Mouse (Mus musculus) lung, postnatal 4 days (tissue): Measurements from ENCODE around the gene Nme1.
"Not testable (repeated sequence)": the region's sequence is repeated elsewhere in the genome, so short reads cannot be mapped to it uniquely, and the experiment has no call there.

Experiments used
- DNase-seq, 2 experiments: peaks; one replicate each; pipeline ENCODE4 v3.0.0; 2021

The Nme1 gene

DNA sequence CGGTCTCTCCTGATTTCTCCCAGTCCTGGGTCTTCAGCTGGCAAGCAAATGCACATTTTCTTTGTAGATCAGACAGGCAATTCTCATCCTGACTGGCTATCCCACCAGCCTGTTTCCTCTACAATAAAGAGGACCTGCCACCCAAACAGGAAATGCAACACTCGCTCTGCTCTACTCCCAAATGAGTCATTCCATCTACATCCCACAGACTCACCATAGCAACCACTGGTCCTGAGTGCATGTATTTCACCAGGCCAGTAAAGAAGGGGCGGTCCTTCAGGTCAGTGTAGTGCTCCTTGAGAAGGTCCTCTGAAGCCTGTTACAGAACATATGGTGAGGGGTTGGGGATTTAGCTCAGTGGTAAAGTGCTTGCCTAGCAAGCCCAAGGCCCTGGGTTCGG lies 5.3 kb downstream of the Nme1 start:
- DNase-seq: peak in 1 of 2 experiments; percentile 52

DNA sequence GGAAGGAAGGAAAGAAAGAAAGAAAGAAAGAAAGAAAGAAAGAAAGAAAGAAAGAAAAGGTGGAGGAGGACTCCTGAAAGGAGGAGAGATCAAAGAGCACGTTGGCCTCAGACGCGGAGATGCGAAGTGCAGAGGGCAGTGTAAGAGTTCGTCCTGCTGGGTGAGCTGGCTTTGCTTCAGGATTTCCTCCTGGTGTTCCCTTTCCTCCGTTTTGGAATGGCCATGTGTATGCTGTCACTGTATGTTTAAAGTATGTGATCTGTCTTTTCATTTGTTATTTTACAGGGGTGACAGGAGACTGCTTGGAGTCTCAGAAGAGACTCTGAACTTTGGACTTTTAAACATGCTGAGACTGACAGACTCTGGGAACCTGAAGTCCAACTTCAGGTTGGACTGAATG lies 6.8 kb downstream of the Nme1 start:
- no peak for DNase-seq

DNA sequence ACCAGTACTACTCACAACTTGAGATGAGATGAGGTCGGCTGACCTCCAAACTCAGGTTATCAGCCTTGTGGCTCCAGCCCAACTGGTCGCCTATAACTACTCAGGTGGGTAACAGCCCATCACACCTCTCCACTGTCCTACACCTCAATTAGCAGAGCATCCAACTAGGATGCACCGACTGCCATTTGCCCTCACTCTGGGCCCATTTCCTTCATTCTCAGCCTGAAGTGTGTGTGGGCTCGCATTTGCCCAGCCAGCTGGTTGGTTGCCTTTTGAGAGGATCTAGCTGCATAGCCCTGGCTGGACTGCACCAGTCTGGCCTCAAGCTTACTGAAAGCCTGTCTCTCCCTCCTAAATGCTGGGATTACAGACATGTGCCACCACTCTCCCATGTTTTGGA lies 10.6 kb downstream of the Nme1 start:
- DNase-seq: no peak

DNA sequence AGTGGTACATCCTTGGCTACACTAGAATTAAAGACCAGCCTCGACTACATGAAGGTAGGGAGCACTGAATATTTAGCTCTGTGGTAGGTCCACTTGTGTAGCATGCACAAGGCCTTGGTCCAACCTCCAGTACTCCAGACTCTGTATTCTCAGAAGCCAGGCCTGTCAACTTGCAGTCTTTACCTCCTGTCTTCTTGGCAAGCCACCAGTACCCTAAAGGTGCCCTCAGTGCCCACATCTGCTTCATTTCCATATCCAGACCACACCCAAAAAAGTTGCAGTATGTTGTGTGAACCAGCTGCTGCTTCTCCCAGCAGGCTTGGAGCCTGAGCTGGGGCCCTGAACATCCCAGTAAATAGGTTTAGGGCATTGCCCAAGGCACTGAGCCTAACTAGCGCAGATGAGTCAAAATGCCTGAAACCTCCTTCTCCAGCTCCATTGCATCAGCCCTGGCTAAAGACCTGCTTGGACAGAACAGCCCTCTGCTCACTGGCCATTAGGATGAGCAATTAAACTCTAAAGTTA lies 11.2 kb downstream of the Nme1 start:
- DNase-seq: no peak

DNA sequence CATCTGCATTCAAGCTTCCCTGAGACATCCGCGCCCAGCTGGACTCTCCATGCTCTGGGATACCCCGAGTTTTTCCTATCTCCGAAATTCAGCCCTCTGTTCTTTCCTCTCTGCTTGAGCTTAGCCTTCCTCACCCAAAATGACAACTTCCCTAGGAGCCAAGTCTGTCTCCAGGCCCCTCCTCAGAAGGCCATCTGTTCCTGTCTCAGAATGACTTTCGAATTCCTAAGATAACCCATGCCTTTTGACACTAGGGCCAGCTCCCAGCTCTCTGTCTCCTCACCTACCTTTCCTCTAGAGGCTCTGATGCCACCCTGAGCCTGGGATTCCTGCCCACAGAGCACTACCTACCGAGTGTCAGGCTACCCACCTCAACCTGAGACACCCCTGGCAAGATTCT lies 12.2 kb downstream of the Nme1 start, which contains the start of gene Nme2:
TSS of gene Nme2 (minus strand) at position 101 of the 400 bp plus-strand sequence.
- DNase-seq: no peak

DNA sequence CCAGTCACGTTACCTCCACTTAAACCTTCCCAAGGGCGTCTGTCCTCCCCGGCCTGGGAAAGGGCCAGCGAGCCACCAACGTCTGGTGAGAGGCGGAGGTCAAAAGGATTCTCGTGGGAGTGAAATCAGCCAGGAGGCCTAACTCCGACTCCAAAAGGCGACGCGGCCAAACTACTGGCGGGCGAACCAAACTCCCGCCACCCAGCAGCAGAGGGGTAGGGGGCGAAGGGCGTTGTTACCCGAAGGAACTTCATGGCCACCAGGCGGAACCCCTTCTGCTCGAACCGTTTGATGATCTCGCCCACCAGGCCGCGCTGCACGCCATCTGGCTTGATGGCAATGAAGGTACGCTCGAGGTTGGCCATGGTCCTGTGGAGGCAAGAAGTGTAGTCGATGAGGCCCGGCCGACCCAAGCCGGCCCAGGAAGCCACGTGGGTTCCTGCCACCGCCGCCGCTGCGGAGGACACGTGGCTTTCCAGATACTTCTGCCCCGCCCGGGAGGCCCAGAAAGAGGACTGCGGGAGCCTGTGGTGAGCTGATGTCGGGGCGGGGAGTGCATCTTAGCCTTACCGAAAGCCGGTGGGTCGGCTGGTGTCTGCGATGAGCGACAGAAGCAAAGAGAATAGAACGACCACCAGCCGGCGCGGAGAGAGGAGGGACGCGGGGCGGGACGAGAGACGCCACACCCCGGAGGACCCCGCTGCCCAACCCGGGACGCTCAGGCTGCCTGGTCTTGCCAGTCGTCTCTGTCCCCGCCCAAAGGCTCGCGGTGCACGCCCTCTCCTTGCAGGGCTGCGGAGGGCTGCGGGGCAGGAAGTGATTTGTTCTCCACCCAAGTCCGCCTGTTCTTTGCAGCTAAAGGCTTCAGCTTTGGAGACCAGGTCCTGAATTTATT lies 12.8 kb downstream of the Nme1 start:
- DNase-seq: peak; percentile 95 to 96

DNA sequence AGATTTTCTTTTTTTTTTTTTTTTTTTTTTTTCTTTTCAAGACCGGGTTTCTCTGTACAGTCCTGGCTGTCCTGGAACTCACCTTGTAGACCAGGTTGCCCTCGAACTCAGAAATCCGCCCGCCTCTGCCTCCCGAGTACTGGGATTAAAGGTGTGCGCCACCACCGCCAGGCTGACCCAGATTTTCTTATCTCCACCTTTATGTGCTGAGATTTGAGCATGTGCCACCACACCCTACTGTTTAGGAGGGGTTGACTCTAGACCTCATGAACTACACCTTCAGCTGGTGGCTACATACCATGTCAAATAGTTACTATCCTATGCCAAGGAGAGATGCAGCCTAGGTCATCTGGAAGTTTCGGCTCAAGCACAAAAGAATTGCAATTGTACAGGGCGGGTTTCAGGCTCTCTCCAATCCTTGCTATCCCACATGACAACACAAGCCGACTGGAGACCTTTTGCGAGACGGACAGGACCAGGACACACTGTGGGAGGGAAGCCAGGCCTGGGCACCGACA lies 13.5 kb downstream of the Nme1 start:
- DNase-seq: no peak

DNA sequence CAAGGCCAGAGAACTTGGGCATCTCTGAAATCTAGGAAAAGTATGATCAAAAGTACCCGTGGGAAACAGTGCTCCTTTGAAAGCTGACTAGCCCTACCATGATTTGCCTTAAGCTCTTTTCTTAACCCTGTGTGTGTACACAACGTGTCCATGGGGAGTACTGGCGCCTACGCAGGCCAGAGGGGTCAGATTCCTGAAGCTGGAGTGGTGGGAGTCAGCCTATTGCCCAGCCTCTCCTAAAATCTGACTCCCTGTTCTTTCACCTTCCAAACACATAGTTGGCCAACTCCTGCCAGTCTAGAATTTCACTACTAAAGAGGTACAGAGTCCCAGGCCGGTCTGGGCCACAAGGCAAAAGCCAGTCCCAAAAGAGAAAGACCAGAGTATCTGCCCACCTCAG lies 15.9 kb downstream of the Nme1 start:
- no peak for DNase-seq

DNA sequence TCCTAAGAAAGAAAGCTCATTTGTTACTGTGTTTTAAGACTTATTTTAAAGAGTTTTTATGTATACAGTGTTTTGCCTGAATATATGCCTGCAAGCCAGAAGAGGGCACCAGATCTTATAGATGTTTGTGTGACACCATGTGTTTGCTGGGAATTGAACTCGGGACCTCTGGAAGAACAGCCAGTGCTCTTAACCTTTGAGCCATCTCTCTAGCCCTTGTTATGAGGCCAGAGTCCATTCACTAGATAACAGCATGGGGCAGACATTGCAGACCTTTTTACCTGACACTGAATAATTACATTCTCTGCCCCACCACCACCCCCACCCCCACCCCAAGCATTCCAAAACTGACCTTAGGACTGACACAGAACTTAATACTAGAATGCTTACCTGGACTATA lies 18.3 kb downstream of the Nme1 start:
- DNase-seq: no peak

DNA sequence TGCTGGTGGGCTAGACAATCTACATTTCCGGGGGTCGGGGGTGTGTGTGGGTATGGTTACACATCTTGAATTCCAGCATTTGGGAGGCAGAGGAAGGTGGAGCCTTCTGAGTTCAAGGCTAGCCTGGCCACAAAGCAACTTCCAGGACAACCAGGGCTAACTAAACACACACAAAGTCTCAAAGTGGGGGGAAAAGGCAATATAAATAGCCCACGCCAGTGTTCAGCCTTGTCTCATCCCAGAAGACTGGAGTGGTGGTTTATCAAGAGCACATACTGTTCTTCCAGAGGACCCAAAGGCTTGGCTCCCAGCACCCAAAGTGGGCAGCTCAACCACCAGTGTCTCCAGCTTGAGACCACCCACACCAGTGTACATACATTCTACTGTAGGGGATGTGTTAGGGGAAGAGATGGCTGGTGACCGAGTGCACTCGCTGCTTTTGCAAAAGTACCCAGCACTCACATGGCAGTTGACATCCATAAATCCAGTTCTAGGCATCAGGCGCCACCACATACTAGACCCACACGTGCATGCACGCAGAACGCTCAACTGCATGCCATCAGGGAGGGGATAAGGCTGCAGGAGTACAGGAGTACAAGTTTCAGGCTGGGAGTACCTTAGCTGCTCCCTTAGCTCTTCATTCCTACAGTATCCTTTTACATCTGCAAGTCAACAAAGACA lies 19.3 kb downstream of the Nme1 start:
- no peak for DNase-seq

DNA sequence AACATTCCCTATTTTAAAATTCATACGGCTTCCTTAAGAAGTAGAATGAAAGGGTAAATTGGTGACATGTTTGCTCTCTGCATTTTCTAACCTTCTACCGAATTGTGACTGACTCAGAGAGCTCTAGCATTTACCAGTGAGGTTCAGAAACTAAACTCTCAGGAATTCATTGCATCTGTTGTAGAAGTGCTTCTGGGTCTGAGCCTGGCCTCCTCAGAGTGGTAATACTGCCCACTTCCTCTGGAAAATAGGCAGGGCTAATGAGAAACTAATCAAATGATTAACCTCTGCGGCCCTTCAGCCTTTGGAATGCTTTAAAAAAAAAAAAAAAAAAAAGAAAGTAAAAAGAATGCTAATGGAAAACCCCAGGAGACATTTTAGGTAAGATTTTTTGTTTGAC lies 23.3 kb downstream of the Nme1 start:
- no peak for DNase-seq

DNA sequence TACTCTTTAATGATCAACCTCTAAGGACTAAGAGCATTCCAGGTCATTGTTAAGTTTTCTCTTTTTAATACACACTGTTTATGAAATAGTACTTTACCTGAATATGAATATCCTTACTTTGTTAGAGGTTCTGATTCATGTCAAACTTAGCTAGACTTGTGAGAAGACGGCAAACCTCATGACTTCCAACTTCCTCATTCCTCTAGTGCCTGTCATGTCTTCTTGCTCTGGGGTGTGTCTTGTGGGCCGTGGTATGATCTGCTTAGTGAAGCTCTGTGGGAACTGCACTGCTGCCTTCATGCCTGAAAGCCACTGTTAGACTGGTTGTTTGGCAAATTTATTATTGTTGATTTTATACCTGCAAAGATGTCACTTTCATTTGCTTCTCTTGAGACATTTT lies 27.4 kb downstream of the Nme1 start:
- DNase-seq: no peak

DNA sequence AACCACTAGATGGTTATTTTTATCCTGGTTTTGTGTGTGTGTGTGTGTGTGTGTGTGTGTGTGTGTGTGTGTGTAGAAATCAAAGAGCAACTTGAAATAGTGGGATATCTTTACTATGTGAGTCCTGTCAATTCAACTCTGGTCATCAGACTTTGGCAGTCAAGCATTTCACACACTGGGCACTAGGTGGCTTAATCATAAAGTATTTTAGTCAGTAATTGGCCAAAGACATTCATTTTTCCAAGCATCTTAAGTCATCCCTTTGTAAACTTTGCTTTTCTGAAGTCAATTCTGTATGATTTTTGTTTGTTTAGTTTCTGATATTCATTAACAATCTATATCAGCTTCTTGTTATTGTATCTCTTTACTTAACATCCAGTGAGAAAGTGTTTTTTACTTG lies 39.2 kb downstream of the Nme1 start:
- DNase-seq: no peak

DNA sequence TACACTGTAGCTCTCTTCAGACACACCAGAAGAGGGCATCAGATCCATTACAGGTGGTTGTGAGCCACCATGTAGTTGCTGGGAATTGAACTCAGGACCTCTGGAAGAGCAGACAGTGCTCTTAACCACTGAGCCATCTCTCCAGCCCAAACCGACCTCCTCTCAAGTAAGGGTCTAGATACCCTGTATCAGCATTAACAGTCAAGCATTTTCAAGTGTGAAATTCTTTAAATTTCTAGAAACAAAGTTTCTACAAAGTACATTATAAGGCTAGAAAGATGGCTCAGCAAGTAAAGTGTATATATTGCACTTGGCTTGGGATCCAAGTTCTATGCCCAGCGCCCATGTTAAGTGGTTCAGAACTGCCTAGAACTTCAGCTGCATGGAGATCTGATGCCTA lies 53.3 kb downstream of the Nme1 start:
- DNase-seq: not testable (repeated sequence)

DNA sequence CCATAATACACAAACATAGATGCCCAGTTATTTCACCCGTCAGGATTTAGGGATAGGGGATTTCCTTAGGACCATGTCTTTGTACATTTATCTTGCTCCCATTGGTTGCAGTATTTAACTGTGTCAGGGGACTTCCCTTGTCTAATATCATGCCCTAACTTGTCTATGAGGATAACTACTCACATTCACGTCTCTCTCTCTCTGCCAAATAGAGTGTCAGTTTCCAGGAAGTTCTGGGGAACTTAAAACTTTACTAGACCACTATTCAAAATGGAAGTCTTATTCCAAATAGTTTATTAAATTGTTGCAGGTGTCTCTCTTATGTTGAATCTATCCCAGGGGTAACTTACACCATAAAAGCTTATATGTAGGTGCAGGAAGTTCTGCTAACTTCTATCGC lies 56.7 kb downstream of the Nme1 start:
- DNase-seq: no peak

DNA sequence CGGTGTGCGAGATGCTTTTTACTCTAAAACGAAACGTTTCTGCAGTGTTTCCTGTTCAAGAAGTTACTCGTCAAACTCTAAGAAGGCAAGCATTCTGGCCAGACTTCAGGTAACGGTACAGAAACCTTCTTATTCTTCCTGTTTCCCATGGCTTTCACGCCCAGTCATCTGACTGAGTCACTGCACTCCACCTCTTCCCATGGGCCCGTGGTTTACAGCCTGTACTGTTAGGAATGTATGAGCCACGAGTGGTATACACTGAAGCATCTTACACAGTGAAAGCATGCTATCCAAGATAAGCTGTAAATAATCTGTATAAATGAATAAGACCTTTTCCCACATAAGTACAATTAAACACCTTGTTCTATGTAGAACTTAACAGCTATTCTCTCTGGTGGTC lies 59.5 kb downstream of the Nme1 start:
- DNase-seq: no peak

DNA sequence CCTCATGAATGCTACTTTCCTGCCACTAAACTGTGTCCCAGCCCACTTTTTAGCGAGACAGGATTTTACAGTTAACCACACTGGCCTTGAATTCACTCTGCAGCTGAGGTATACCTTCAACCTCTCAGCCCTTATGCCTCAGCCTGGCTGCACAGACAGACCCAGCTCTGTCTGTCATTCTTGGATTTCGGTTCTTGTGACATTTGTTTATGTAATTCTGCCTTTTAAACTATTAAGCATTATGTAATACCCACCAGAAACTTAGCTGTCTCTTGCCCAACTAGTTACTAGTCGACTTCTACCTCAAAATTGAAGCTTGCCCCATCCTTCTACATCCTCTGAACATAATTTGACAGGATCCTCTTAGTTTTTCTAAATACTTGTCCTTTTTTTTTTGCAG lies 60.5 kb downstream of the Nme1 start:
- no peak for DNase-seq
